Mouse (Mus musculus) bone marrow, adult 2 months (tissue): ENCODE results near the gene Camk2g.

Experiments used
- CTCF ChIP-seq: fragments of 200-500 bp; IDR thresholded peaks from 2 replicates; pipeline ENCODE4 v1.5.1; 2011; ENCODE audit warnings: low read length, control low read depth; ENCODE audit not compliant: control insufficient read depth, insufficient read depth
- POLR2A ChIP-seq: fragments of 200-500 bp; IDR thresholded peaks from 2 replicates; pipeline ENCODE4 v1.6.1; 2011; ENCODE audit warnings: low read depth, mild to moderate bottlenecking, control low read depth, low read length, borderline replicate concordance; ENCODE audit not compliant: control insufficient read depth

DNA sequence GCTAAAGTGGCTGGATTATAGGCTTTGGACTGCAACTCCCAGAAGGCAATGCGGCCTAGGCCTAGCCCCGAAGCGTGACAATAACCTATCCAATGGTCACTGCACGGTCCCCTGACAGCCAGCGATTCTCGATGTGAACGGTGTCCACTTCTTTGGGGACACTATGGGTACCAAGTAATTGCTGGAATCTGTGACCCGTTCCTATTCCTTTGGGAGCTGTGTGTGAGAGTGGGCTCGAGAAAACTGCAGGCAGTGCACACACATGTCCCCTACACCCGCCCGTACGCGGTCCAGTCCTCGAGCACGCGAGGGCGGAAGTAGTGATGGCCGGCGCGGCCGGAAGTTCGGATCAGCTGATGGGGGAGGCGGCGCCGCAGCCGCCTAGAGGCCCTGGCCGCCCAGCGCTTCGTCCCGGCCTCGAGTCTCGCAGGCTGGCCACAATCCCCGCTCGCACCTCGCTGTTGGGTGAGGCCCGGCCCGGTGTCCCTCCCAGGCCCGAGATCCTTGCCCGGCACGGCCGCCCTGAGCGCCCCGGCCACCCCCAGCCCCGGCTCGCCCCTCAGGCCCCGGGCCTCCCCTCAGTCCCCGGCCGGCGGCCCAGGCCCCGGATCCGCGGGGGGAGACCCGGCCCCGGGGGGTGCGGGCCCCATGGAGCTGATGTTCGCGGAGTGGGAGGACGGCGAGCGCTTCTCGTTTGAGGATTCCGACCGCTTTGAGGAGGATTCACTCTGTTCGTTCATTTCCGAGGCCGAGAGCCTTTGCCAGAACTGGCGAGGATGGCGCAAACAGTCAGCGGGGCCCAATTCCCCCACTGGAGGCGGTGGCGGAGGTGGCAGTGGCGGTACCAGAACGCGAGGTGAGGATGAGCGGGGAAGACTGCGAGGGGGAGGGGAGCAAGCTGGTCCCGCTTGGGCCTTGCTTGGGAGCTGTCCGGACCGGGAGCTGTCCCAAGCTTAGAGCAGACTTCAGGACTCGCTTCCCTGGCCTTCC, 86.4 kb downstream of the Camk2g start, which contains the start of gene Zswim8:
- TF ChIP-seq CTCF, result peak; percentile 18; the same call in 1 of the 2 replicates
- TF ChIP-seq POLR2A, result peak; percentile 89; the same call in 1 of the 2 replicates
